7 mouse cellular contexts compared by ENCODE assay signal in the genomic region with DNA sequence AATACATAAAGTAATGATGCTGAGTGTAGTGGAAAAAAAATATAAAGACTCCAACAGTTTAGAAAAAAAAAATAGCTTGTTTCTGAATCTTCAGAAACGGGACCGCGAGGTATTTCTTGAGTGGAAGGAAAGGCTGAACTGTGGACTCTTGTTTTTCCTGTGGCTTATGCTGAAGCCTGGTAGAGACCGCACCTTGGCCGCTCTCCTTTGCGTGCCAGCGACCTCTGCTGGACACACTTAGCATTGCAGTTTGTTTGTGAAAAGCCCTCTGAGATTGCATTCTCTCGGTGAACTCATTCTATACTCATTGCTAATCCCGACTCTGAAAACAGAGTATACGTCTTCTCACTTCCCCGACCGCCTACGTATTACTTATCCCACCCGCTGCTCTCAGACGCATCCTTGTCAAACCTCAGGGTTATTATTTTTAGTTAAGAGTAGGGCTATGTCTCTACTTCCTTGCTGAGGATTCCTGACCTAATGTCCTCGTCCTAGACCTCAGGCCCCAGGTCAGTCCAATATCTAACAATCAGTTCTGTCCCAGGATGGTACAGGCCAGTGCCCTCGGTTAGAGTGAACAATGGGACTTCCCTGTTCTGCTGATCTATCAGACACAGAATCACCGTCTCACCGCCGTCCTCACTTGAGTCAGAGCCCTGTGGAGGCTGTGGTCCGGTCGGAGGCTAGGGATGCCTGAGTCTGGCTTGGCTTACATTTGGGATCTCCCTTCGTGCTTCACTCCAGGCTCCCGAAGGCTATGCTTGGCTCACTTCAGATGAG.
DNase-seq lines count a peak whose midpoint lies in the region; ATAC-seq and TF ChIP-seq lines count a peak whose summit lies in the region.

No protein-coding gene starts in this region.

- intact Hi-C loops in gastrocnemius, postnatal 36 days (cut with DNase I) = no loop called here
- intact Hi-C loops in left cerebral cortex, postnatal 4 days (cut with DNase I) = loop anchor here (5.0 kb wide), 1 partner anchor 109 kb away; no protein-coding TSS in a partner anchor

- H3K36me3 ChIP-seq in intestine, postnatal 0 days (ENCODE audit: control insufficient read depth, insufficient read depth) = no peaks in the 10 kb centered on the region
- H3K36me3 ChIP-seq in midbrain, embryonic 14.5 days (ENCODE audit: control insufficient read depth, insufficient read depth, low read length) = no peaks in the 10 kb centered on the region

- H3K9me3 ChIP-seq in intestine, postnatal 0 days (ENCODE audit: control insufficient read depth) = no peaks in the 10 kb centered on the region
- no peaks in the 10 kb centered on the region for H3K9me3 ChIP-seq in midbrain, embryonic 14.5 days (ENCODE audit: control insufficient read depth, low read length)

- H3K4me3 ChIP-seq in intestine, postnatal 0 days (ENCODE audit: low read depth, low read length) = no peak overlapping the region
- H3K4me3 ChIP-seq in midbrain, embryonic 14.5 days (replicated peaks; ENCODE audit: low read depth, low read length) = no peak overlapping the region

- no peak overlapping the region for H3K4me2 ChIP-seq in intestine, postnatal 0 days (replicated peaks; ENCODE audit: low read depth)
- H3K4me2 ChIP-seq in midbrain, embryonic 14.5 days (ENCODE audit: low read length) = peak overlapping the region; percentile 13; the same call in 1 of the 2 replicates

- peak; percentile 64 for DNase-seq in adrenal gland, adult 2 months
- DNase-seq in embryo, embryonic 10.5 days (ENCODE audit: low spot score) = peak; percentile 87
- peak; percentile 22 to 58 for DNase-seq in gastrocnemius, postnatal 36 days
- peak; percentile 76 for DNase-seq in left cerebral cortex, postnatal 4 days
- peak; percentile 90 for DNase-seq in midbrain, embryonic 14.5 days
- peak; percentile 29 for DNase-seq in spleen, adult 12 weeks (ENCODE audit: low spot score)

- H3K4me1 ChIP-seq in intestine, postnatal 0 days (replicated peaks; ENCODE audit: control insufficient read depth, insufficient read depth, low read length) = no peaks in the 10 kb centered on the region
- no peaks in the 10 kb centered on the region; the same call in 1 of the 2 replicates for H3K4me1 ChIP-seq in midbrain, embryonic 14.5 days (ENCODE audit: control insufficient read depth, insufficient read depth, low read length)

- WGBS in intestine, postnatal 0 days = 30% methylated on average over 24 of the region's 24 CpGs
- 28% methylated on average over 24 of the region's 24 CpGs for WGBS in midbrain, embryonic 14.5 days

- H3K27ac ChIP-seq in intestine, postnatal 0 days (ENCODE audit: low read depth, low read length) = no peak overlapping the region
- no peak overlapping the region for H3K27ac ChIP-seq in midbrain, embryonic 14.5 days (replicated peaks; ENCODE audit: low read depth, low read length)

- ATAC-seq in intestine, postnatal 0 days = peak; percentile 77; the same call in 1 of the 2 replicates
- ATAC-seq in midbrain, embryonic 14.5 days (ENCODE audit: low FRiP score, low TSS enrichment) = peak; percentile 78

- no peak overlapping the region for H3K9ac ChIP-seq in intestine, postnatal 0 days (ENCODE audit: low read depth, low read length)
- H3K9ac ChIP-seq in midbrain, embryonic 14.5 days (replicated peaks; ENCODE audit: low read length) = no peak overlapping the region

- H3K27me3 ChIP-seq in intestine, postnatal 0 days (replicated peaks; ENCODE audit: control insufficient read depth, insufficient read depth, low read length) = no peaks in the 10 kb centered on the region
- no peaks in the 10 kb centered on the region for H3K27me3 ChIP-seq in midbrain, embryonic 14.5 days (ENCODE audit: control insufficient read depth, insufficient read depth, low read length)

- TF ChIP-seq CTCF in intestine, postnatal 0 days (IDR thresholded peaks at IDR 0.05; ENCODE audit: low read depth) = peak; percentile 92

Comparison
In these comparisons a context has a peak if more than half of its experiments do, and no peak if none do; other contexts are left out.
1. DNase-seq: peak in every context shown above with its lines; median percentile 90 in midbrain, embryonic 14.5 days; 87 in embryo, embryonic 10.5 days; 76 in left cerebral cortex, postnatal 4 days; 64 in adrenal gland, adult 2 months; 40 in gastrocnemius, postnatal 36 days; 29 in spleen, adult 12 weeks.